Mouse (Mus musculus): ENCODE results near the gene Medag.

GRCm38 (mm10) chr5:149444451-149444850 lies 32.9 kb downstream of the Medag start:
- TF ChIP-seq POLR2A (IDR thresholded peaks at IDR 0.05; ENCODE audit: insufficient read length, low read depth) (no peak), MAX (IDR thresholded peaks at IDR 0.05; ENCODE audit: low read depth) (no peak), E2F4 (IDR thresholded peaks at IDR 0.05; ENCODE audit: insufficient read depth) (no peak), REST (IDR thresholded peaks at IDR 0.05; ENCODE audit: insufficient read depth, insufficient read length) (no peak), USF1 (IDR thresholded peaks at IDR 0.05; ENCODE audit: low read depth) (no peak), TCF12 (IDR thresholded peaks at IDR 0.05; ENCODE audit: insufficient read depth, poor library complexity, severe bottlenecking) (no peak), TCF3 (IDR thresholded peaks at IDR 0.05; ENCODE audit: insufficient read length, low read depth) (no peak), MYOD1 (IDR thresholded peaks at IDR 0.05; ENCODE audit: control insufficient read depth in 1 of 3, insufficient read length in 2 of 3, low read depth in 2 of 3) (no peak), POLR2AphosphoS2 (IDR thresholded peaks at IDR 0.05; ENCODE audit: insufficient read length, low read depth) (no peak), CEBPB (IDR thresholded peaks at IDR 0.05; ENCODE audit: insufficient read depth, poor library complexity, severe bottlenecking) (no peak), SRF (IDR thresholded peaks at IDR 0.05; ENCODE audit: control insufficient read depth, insufficient read length, low read depth) (peak; percentile 79), MYOG (IDR thresholded peaks at IDR 0.05; ENCODE audit: control insufficient read depth in 1 of 3, insufficient read depth in 1 of 3, insufficient read length in 2 of 3, low read depth in 2 of 3) (no peak)

Measured in myocyte (in vitro differentiated cells).